Mouse (Mus musculus): ENCODE measurements around the gene Nop10.

The Nop10 gene

GRCm38 (mm10) chr2:112261748-112262653, at the start of gene Nop10:
Gene Nop10 (plus strand): TSS chr2:112261926.
- DNase-seq = peak; percentile 94 to 97

- peak; percentile 30 to 59 for DNase-seq
Measured at GRCm38 (mm10) chr2:112215977-112216376, 45.7 kb upstream of the Nop10 start.

GRCm38 (mm10) chr2:112217614-112218013, 44.1 kb upstream of the Nop10 start:
- no peak for DNase-seq

- no peak for DNase-seq
Measured at GRCm38 (mm10) chr2:112220880-112221279, 40.8 kb upstream of the Nop10 start.

GRCm38 (mm10) chr2:112222607-112223006, 39.1 kb upstream of the Nop10 start:
- DNase-seq = no peak

- no peak for DNase-seq
Measured at GRCm38 (mm10) chr2:112224356-112224755, 37.4 kb upstream of the Nop10 start.

- DNase-seq = no peak
Measured at GRCm38 (mm10) chr2:112232623-112233022, 29.1 kb upstream of the Nop10 start.

GRCm38 (mm10) chr2:112236620-112237019, 25.1 kb upstream of the Nop10 start:
- no peak for DNase-seq

- DNase-seq = no peak
Measured at GRCm38 (mm10) chr2:112238006-112238405, 23.7 kb upstream of the Nop10 start.

- peak; percentile 97 for DNase-seq
Measured at GRCm38 (mm10) chr2:112239212-112239934, 22.4 kb upstream of the Nop10 start, which contains the start of gene Lpcat4. Gene Lpcat4 (plus strand): TSS chr2:112239468.

- DNase-seq = peak; percentile 69 to 74
Measured at GRCm38 (mm10) chr2:112239935-112240721, 21.6 kb upstream of the Nop10 start.

GRCm38 (mm10) chr2:112241787-112242186, 19.9 kb upstream of the Nop10 start:
- DNase-seq = no peak

- DNase-seq = no peak
Measured at GRCm38 (mm10) chr2:112245307-112245706, 16.4 kb upstream of the Nop10 start.

GRCm38 (mm10) chr2:112246193-112246592, 15.5 kb upstream of the Nop10 start:
- no peak for DNase-seq

- DNase-seq = no peak
Measured at GRCm38 (mm10) chr2:112247323-112247722, 14.4 kb upstream of the Nop10 start.

GRCm38 (mm10) chr2:112249780-112250453, 11.8 kb upstream of the Nop10 start:
- no peak for DNase-seq

- DNase-seq = peak in 1 of 2 experiments; percentile 23
Measured at GRCm38 (mm10) chr2:112254675-112255515, 6.8 kb upstream of the Nop10 start.

- no peak for DNase-seq
Measured at GRCm38 (mm10) chr2:112259241-112259962, 2.3 kb upstream of the Nop10 start, which contains the start of gene Nutm1. Gene Nutm1 (minus strand): TSS chr2:112259291.

- peak in 1 of 2 experiments; percentile 25 for DNase-seq
Measured at GRCm38 (mm10) chr2:112262779-112263295, 1.1 kb downstream of the Nop10 start.

GRCm38 (mm10) chr2:112264364-112264763, 2.6 kb downstream of the Nop10 start:
- no peak for DNase-seq

All from cerebellum, postnatal 10 days (tissue).